Mouse (Mus musculus): ENCODE results near the gene Urah. TPM values are rescaled to one million over a fixed set of nuclear protein-coding genes. Genes with fewer than 3 reads are reported as not detected.

The Urah gene
- total RNA-seq, 2 experiments from 2014 or later: 1.6 to 1.7 TPM

DNA sequence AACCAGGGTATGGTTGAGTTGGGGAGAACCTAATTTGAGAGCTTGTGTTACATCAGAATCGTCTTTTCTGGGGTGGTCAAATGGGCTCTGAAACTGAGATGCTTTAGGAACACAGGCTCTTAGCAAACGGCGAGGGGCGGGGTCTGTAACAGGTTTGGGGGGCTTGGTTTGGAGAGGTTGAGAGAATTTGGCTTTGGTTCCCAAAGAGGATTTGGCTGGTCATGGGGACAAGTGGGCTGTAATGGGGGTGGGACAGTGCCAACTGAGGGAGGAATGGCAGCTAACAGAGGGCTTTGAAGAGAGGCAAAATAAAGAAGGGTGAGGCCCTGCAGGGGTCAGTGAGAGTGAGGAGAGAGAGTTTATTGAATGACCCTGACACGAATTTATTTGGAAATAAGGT, 4.7 kb downstream of the Urah start:
- no peak for DNase-seq (ENCODE audit: extremely low spot score in 1 of 2, low spot score in 1 of 2)

GRCm38 (mm10) chr7:140840750-140841735, 6.2 kb downstream of the Urah start:
- no peak for DNase-seq (ENCODE audit: extremely low spot score in 1 of 2, low spot score in 1 of 2)

GRCm38 (mm10) chr7:140843806-140844205, 9.0 kb downstream of the Urah start:
- no peak for DNase-seq (ENCODE audit: extremely low spot score in 1 of 2, low spot score in 1 of 2)

- DNase-seq (ENCODE audit: extremely low spot score in 1 of 2, low spot score in 1 of 2): peak; percentile 95 to 100
Observed at GRCm38 (mm10) chr7:140844905-140845665, 10.3 kb downstream of the Urah start, which contains the start of gene Scgb1c1. Gene Scgb1c1 (plus strand): TSS chr7:140845547.

GRCm38 (mm10) chr7:140845683-140846082, 10.9 kb downstream of the Urah start:
- no peak for DNase-seq (ENCODE audit: extremely low spot score in 1 of 2, low spot score in 1 of 2)

- DNase-seq (ENCODE audit: extremely low spot score in 1 of 2, low spot score in 1 of 2): no peak
Observed at GRCm38 (mm10) chr7:140846676-140847075, 11.9 kb downstream of the Urah start.

DNA sequence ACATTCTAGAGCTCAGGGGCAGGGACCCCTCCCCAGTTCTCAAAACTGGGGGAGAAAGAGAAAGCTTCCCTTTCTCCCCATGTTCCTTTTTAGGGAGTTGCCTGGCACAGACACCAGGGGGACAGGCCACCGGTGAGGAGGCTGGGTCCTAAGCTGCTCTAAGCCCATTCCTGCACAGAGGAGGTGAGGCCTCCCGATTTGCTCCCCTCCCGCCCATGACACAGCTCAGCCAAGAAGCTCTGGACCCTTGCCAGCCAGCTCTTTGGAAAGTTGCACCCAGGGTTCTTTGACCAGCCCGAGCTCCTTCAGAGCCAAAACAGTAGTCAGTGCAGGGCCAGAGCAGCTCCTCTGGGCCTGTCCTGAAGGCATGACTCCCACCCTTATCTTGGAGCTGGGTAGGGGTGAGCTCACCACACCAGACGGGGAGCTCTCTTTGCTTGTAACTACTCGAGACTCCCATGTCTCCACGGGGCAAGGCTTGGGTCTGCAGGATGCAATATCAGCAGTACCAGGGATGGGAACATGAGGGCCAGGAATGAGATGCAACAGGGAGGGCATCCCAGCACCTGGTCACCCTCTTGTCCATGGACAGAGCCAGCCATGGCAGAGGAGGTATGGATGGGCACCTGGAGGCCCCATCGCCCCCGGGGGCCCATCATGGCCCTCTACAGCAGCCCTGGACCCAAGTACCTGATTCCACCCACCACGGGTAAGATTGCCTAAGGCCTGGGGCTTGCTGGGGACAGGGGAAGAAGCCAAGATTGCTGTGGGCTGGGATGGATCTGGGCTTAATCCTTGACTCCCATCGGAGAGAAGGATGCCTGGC, 13.2 kb downstream of the Urah start, which contains the start of gene Odf3:
Gene Odf3 (plus strand): TSS at position 51 of the 826 bp plus-strand sequence.
- DNase-seq (ENCODE audit: extremely low spot score in 1 of 2, low spot score in 1 of 2): no peak

DNA sequence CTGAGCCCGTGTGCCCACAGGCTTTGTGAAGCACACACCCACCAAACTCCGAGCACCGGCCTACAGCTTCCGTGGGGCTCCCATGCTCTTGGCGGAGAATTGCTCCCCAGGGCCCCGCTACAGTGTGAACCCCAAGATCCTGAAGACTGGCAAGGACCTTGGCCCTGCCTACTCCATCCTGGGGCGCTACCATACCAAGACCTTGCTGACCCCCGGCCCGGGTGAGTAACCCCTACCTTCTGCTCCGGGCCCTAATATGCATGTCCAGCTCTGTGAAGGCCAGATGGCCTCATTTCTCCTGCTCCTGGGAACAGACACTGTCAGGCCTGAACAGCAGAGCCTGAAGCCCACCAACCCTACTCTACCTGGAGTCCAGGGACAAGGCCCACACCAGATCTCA, 13.8 kb downstream of the Urah start:
- DNase-seq (ENCODE audit: extremely low spot score in 1 of 2, low spot score in 1 of 2): no peak

DNA sequence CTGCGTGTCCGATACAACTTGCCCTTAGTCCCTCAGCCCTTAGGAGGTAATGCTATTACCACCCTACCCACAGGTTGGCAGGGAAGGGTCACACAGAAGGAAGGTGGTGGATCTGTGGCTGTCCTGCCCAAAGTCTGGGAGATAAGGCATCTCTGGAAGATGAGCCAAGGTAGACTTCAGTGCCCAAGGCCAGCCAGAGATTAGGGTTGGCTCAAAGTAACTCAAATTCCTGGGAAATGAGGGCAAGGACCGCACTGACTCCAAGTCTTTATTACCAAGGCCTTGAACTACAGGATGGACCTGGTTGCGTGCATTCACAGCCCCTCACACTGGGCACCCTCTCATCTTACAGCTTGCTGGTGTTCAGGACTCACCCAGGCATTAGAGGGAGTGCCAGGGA, 17.1 kb downstream of the Urah start:
- no peak for DNase-seq (ENCODE audit: extremely low spot score in 1 of 2, low spot score in 1 of 2)

DNA sequence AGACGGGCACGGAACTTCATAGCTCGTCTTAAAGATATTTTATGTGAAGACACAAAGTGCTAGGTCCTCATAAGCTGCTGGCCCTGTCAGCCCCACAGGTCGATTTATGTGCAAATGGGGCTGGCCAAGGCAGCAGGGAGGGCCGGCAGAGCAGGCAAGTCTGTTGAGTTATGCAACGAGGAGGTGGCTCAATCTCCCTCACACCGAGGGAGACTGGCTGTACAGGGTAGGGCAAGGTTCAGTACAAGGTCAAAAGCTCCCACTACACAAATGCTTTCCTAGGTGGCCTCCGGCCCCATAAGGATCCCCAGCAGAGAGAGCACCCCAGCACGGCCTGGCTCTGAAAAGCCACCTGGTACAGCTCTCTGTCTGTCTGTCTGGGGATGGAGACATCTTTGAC, 18.6 kb downstream of the Urah start:
- DNase-seq (ENCODE audit: extremely low spot score in 1 of 2, low spot score in 1 of 2): no peak

- no peak for DNase-seq (ENCODE audit: extremely low spot score in 1 of 2, low spot score in 1 of 2)
Observed at GRCm38 (mm10) chr7:140854483-140854882, 19.7 kb downstream of the Urah start.

DNA sequence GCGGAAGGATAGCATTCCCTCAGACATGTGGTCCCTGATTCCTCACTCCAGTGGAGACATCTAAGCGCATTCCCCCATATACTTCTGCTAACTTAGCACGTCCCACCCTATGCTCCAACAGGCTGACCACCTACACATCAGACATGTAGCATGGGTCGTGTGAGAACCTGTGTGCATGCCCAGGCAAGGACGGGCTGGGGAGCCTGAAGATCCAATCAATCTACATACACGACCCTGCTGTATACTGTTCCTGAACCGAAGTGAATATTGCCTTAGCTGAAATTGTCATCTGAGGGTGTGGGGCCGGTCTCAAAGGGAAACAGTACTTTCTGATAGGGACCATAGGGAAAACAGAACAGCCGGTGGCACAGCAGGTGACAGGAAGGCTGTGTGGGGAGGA, 20.4 kb downstream of the Urah start:
- no peak for DNase-seq (ENCODE audit: extremely low spot score in 1 of 2, low spot score in 1 of 2)

- peak; percentile 60 to 65 for DNase-seq (ENCODE audit: extremely low spot score in 1 of 2, low spot score in 1 of 2)
Observed at GRCm38 (mm10) chr7:140855860-140856784, 21.3 kb downstream of the Urah start, which contains the start of gene Gm45785. Gene Gm45785 (minus strand): TSS chr7:140856331.

GRCm38 (mm10) chr7:140856785-140857549, 22.1 kb downstream of the Urah start, which contains the start of gene Ric8a:
Gene Ric8a (plus strand): TSS chr7:140856957.
- peak; percentile 73 to 79 for DNase-seq (ENCODE audit: extremely low spot score in 1 of 2, low spot score in 1 of 2)

GRCm38 (mm10) chr7:140857550-140858505, 23.0 kb downstream of the Urah start, which contains the start of gene Bet1l:
Gene Bet1l (minus strand): TSS chr7:140857577.
- DNase-seq (ENCODE audit: extremely low spot score in 1 of 2, low spot score in 1 of 2): no peak

- DNase-seq (ENCODE audit: extremely low spot score in 1 of 2, low spot score in 1 of 2): no peak
Observed at GRCm38 (mm10) chr7:140858746-140859145, 23.9 kb downstream of the Urah start.

DNA sequence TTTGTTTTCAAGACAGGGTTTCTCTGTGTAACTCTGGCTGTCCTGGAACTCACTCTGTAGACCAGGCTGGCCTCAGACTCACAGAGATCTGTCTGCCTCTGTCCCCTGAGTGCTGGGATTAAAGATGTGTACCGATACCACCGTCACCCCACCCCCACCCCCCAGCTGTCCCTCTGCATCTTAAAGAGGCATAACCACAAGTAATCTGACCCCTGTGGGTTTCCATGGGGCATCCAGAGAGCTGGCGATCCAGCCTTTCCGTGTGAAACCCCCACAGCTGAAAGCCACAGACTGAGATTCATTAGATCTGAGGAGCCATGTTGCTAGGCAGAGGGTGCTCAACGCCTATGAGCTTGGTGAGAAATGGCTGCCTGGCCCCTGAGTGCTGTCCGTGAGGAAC, 25.2 kb downstream of the Urah start:
- no peak for DNase-seq (ENCODE audit: extremely low spot score in 1 of 2, low spot score in 1 of 2)
